Comparison of ENCODE assay signal across 8 mouse cellular contexts in the genomic region with DNA sequence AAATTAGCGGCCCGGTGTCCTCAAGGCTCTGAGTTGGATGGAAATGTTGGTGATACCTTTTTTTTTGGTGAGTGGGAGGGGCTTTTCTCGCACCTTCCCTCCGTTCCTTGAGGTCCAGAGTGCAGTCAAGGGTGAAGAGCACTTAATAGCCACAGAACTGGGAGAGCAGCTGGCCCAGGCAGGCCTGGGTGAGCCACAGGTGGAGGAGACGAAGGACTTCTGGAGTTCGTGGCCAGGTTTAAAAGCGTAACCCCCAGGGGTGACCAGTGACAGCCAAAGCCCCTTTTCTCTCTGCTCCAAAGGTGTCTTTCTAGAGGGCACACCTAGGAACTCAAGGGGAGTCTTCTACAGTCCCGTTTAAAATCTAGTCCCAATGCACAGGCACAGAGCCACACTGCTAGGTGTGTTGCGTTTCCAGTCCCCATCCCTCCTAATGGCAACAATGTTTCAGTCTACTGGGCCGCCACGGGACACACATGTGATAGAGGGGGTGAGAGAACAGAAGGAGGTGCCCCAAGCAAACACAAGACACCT. TPM values are rescaled to one million over a fixed set of nuclear protein-coding genes. Genes with fewer than 3 reads are reported as not detected.
DNase-seq lines count a peak whose midpoint lies in the region; ATAC-seq lines count a peak whose summit lies in the region.

No protein-coding gene starts in this region.

- H3K27me3 ChIP-seq in megakaryocyte, embryonic 14.5 days (replicated peaks) = peaks cover 26% of the 10 kb centered on the region
- peaks cover 6% of the 10 kb centered on the region; the same call in 1 of the 2 replicates for H3K27me3 ChIP-seq in hindbrain, embryonic 13.5 days
- no peaks in the 10 kb centered on the region for H3K27me3 ChIP-seq in limb, embryonic 15.5 days
- no peaks in the 10 kb centered on the region for H3K27me3 ChIP-seq in neural tube, embryonic 11.5 days (ENCODE audit: control insufficient read depth, insufficient read depth, low read length)

- peak overlapping the region; percentile 86 for H3K4me3 ChIP-seq in megakaryocyte, embryonic 14.5 days (replicated peaks)
- peak overlapping the region; percentile 40 for H3K4me3 ChIP-seq in hindbrain, embryonic 13.5 days
- H3K4me3 ChIP-seq in limb, embryonic 15.5 days = peak overlapping the region; percentile 35
- peak overlapping the region; percentile 29 for H3K4me3 ChIP-seq in neural tube, embryonic 11.5 days (ENCODE audit: low read depth, low read length)

- peak; percentile 26 to 35 for DNase-seq in cerebellum, postnatal 14 days
- DNase-seq in neural tube, embryonic 11.5 days (ENCODE audit: low spot score) = peak; percentile 21
- DNase-seq in left cerebral cortex, postnatal 25 days (ENCODE audit: low spot score in 2 of 2) = no peak
- no peak for DNase-seq in gastrocnemius, postnatal 36 days

- H3K4me2 ChIP-seq in hindbrain, embryonic 13.5 days = peak overlapping the region; percentile 66
- peak overlapping the region; percentile 62 for H3K4me2 ChIP-seq in limb, embryonic 15.5 days
- peak overlapping the region; percentile 55 for H3K4me2 ChIP-seq in neural tube, embryonic 11.5 days (ENCODE audit: low read depth)

- 9% methylated on average over 11 of the region's 11 CpGs for WGBS in hindbrain, embryonic 13.5 days
- 18% methylated on average over 11 of the region's 11 CpGs for WGBS in limb, embryonic 15.5 days
- WGBS in neural tube, embryonic 11.5 days = 20% methylated on average over 11 of the region's 11 CpGs

- H3K4me1 ChIP-seq in megakaryocyte, embryonic 14.5 days = peaks cover 70% of the 10 kb centered on the region
- peaks cover 46% of the 10 kb centered on the region for H3K4me1 ChIP-seq in hindbrain, embryonic 13.5 days (replicated peaks)
- peaks cover 33% of the 10 kb centered on the region for H3K4me1 ChIP-seq in limb, embryonic 15.5 days
- H3K4me1 ChIP-seq in neural tube, embryonic 11.5 days (ENCODE audit: control insufficient read depth, insufficient read depth, low read length) = peaks cover 24% of the 10 kb centered on the region

- intact Hi-C loops in left cerebral cortex, postnatal 25 days (cut with DNase I) = loop anchor here (2.0 to 10.0 kb wide), 4 partner anchors 321 to 1133 kb away; no protein-coding TSS in a partner anchor
- intact Hi-C loops in gastrocnemius, postnatal 36 days (cut with DNase I) = loop anchor here (2.0 to 10.0 kb wide), 4 partner anchors 321 to 1129 kb away; no protein-coding TSS in a partner anchor

- peaks cover 8% of the 10 kb centered on the region for H3K36me3 ChIP-seq in megakaryocyte, embryonic 14.5 days (replicated peaks; ENCODE audit: low read length)
- no peaks in the 10 kb centered on the region for H3K36me3 ChIP-seq in hindbrain, embryonic 13.5 days
- no peaks in the 10 kb centered on the region for H3K36me3 ChIP-seq in limb, embryonic 15.5 days
- H3K36me3 ChIP-seq in neural tube, embryonic 11.5 days (ENCODE audit: control insufficient read depth, insufficient read depth, low read length) = no peaks in the 10 kb centered on the region

- H3K27ac ChIP-seq in hindbrain, embryonic 13.5 days = peak overlapping the region; percentile 35; the same call in 1 of the 2 replicates
- H3K27ac ChIP-seq in limb, embryonic 15.5 days = 0 out of 2 replicates have a peak overlapping the region, but pooled peaks have one; percentile 7
- H3K27ac ChIP-seq in neural tube, embryonic 11.5 days (ENCODE audit: low read depth, low read length) = no peak overlapping the region

- ATAC-seq in megakaryocyte, adult 5-6 weeks (ENCODE audit: poor library complexity, severe bottlenecking) = no peak
- ATAC-seq in hindbrain, embryonic 13.5 days (ENCODE audit: low FRiP score) = no peak
- no peak for ATAC-seq in limb, embryonic 15.5 days (ENCODE audit: insufficient number of reproducible peaks, low FRiP score, low TSS enrichment, low read depth)
- no peak for ATAC-seq in neural tube, embryonic 11.5 days (ENCODE audit: insufficient read depth, low FRiP score, low TSS enrichment)

- no peaks in the 10 kb centered on the region for H3K9me3 ChIP-seq in megakaryocyte, embryonic 14.5 days
- no peaks in the 10 kb centered on the region for H3K9me3 ChIP-seq in hindbrain, embryonic 13.5 days
- H3K9me3 ChIP-seq in limb, embryonic 15.5 days = no peaks in the 10 kb centered on the region
- H3K9me3 ChIP-seq in neural tube, embryonic 11.5 days (ENCODE audit: control insufficient read depth, low read length) = no peaks in the 10 kb centered on the region

- H3K9ac ChIP-seq in hindbrain, embryonic 13.5 days = peak overlapping the region; percentile 66
- H3K9ac ChIP-seq in limb, embryonic 15.5 days = no peak overlapping the region
- H3K9ac ChIP-seq in neural tube, embryonic 11.5 days (ENCODE audit: low read length) = 0 out of 2 replicates have a peak overlapping the region, but pooled peaks have one; percentile 7

RNA-seq across cellular contexts. Expression of gene Id2, which starts 3.6 kb away (rescaled TPM):
- polyA plus RNA-seq in megakaryocyte, embryonic 14.5 days (2012; ENCODE audit: insufficient read depth, low replicate concordance) = 8.1 TPM in 1 of 2 replicates, not detected in the other
- total RNA-seq in megakaryocyte, adult 5-6 weeks (2015) = 188 and 198 TPM in 2 replicates
- total RNA-seq in megakaryocyte, adult 5-6 weeks (2017) = 96.7 and 108 TPM in 2 replicates
- 276 and 296 TPM in 2 replicates for polyA plus RNA-seq in hindbrain, embryonic 13.5 days (2015; fragmentation: Nextera tagmentation; extraction: Ambion mirVana)
- 265 and 283 TPM in 2 replicates for polyA plus RNA-seq in limb, embryonic 15.5 days (2015; fragmentation: Nextera tagmentation; extraction: Ambion mirVana)
- polyA plus RNA-seq in neural tube, embryonic 11.5 days (2014; fragmentation: Nextera tagmentation; extraction: Ambion mirVana) = 311 and 361 TPM in 2 replicates
- total RNA-seq in left cerebral cortex, postnatal 25 days (2021) = 100 to 1,000 TPM; 148 to 163 TPM
- total RNA-seq in gastrocnemius, postnatal 36 days (2021) = 1 to 10 TPM; 2.6 to 2.9 TPM

Comparison
In these comparisons a context has a peak if more than half of its experiments do, and no peak if none do; other contexts are left out.
1. H3K4me3 ChIP-seq: peak in every context shown above with its lines; median percentile 86 in megakaryocyte, embryonic 14.5 days; 40 in hindbrain, embryonic 13.5 days; 35 in limb, embryonic 15.5 days; 29 in neural tube, embryonic 11.5 days.
2. DNase-seq: peak in cerebellum, postnatal 14 days (2 of 2) and neural tube, embryonic 11.5 days (single experiment); none in left cerebral cortex, postnatal 25 days (0 of 2) and gastrocnemius, postnatal 36 days (0 of 2).
3. RNA of gene Id2, which starts 3.6 kb away (polyA plus RNA-seq): 311 to 361 TPM in neural tube, embryonic 11.5 days, 276 to 296 TPM in hindbrain, embryonic 13.5 days and 265 to 283 TPM in limb, embryonic 15.5 days; 8.1 TPM in megakaryocyte, embryonic 14.5 days; every median in the first group is over 10 times any median in the second.
4. Peak in every context shown above with its lines, with median percentiles within 50 percentile points of each other: H3K4me2 ChIP-seq.